14 mouse cellular contexts compared by ENCODE assay signal in genomic region chr12:10867674-10868635, GRCm38 (mm10).
DNase-seq lines count a peak whose midpoint lies in the region; ATAC-seq lines count a peak whose summit lies in the region.
"Had no signal": no experiment of that assay in that cellular context is flagged by ENCODE, and none has a peak within 500 bp of the region (broad histone marks: within the 10 kb centered on the region; RNA-seq: fewer than 3 reads in every experiment).

No protein-coding gene starts in this region.

- no peaks in the 10 kb centered on the region for H3K36me3 ChIP-seq in neural tube, embryonic 13.5 days
- H3K36me3 ChIP-seq in hindbrain, embryonic 16.5 days (ENCODE audit: control insufficient read depth, insufficient read depth, low read length): no peaks in the 10 kb centered on the region
- H3K36me3 ChIP-seq: embryonic facial prominence, embryonic 12.5 days; heart, embryonic 13.5 days; kidney, embryonic 15.5 days; lung, embryonic 15.5 days had no signal

- ATAC-seq in neural tube, embryonic 13.5 days (ENCODE audit: low read depth): peak; percentile 43
- ATAC-seq in hindbrain, embryonic 16.5 days: peak; percentile 84

- H3K27ac ChIP-seq in neural tube, embryonic 13.5 days (replicated peaks): no peak overlapping the region
- H3K27ac ChIP-seq in hindbrain, embryonic 16.5 days (ENCODE audit: low read depth, low read length): no peak overlapping the region
- H3K27ac ChIP-seq: embryonic facial prominence, embryonic 12.5 days; heart, embryonic 13.5 days; kidney, embryonic 15.5 days; lung, embryonic 15.5 days had no signal

- H3K4me1 ChIP-seq in neural tube, embryonic 13.5 days (replicated peaks): 0 out of 2 replicates have a peak, but pooled peaks cover 6% of the 10 kb centered on the region
- peaks cover 5% of the 10 kb centered on the region; the same call in 1 of the 2 replicates for H3K4me1 ChIP-seq in hindbrain, embryonic 16.5 days (ENCODE audit: control insufficient read depth, insufficient read depth, low read depth, low read length)
- H3K4me1 ChIP-seq: embryonic facial prominence, embryonic 12.5 days; heart, embryonic 13.5 days; lung, embryonic 15.5 days had no signal

- DNase-seq in cerebellum, postnatal 25 days: peak; percentile 12 to 14
- no peak for DNase-seq in cerebellum, postnatal 4 days (ENCODE audit: low spot score in 2 of 2)
- DNase-seq in neural tube, embryonic 10.5 days (ENCODE audit: extremely low spot score, low spot score): no peak
- no peak for DNase-seq in lung, postnatal 25 days (ENCODE audit: low spot score)
- DNase-seq in embryo, embryonic 10 days (ENCODE audit: low spot score): no peak
- DNase-seq: adrenal gland, postnatal 14 days; B cell, adult 2 months; gastrocnemius, postnatal 14 days had no signal

- H3K27me3 ChIP-seq in neural tube, embryonic 13.5 days: no peaks in the 10 kb centered on the region
- no peaks in the 10 kb centered on the region for H3K27me3 ChIP-seq in hindbrain, embryonic 16.5 days (replicated peaks; ENCODE audit: control insufficient read depth, insufficient read depth, low read length)
- H3K27me3 ChIP-seq: embryonic facial prominence, embryonic 12.5 days; heart, embryonic 13.5 days; kidney, embryonic 15.5 days; lung, embryonic 15.5 days had no signal

- H3K4me3 ChIP-seq in neural tube, embryonic 13.5 days: no peak overlapping the region
- no peak overlapping the region for H3K4me3 ChIP-seq in hindbrain, embryonic 16.5 days (ENCODE audit: low read length)
- H3K4me3 ChIP-seq: embryonic facial prominence, embryonic 12.5 days; heart, embryonic 13.5 days; kidney, embryonic 15.5 days; lung, embryonic 15.5 days had no signal

- H3K9ac ChIP-seq in neural tube, embryonic 13.5 days: no peak overlapping the region
- no peak overlapping the region for H3K9ac ChIP-seq in hindbrain, embryonic 16.5 days (ENCODE audit: low read depth, low read length)
- H3K9ac ChIP-seq: embryonic facial prominence, embryonic 12.5 days; heart, embryonic 13.5 days; kidney, embryonic 15.5 days; lung, embryonic 15.5 days had no signal

- no peaks in the 10 kb centered on the region for H3K9me3 ChIP-seq in neural tube, embryonic 13.5 days
- no peaks in the 10 kb centered on the region for H3K9me3 ChIP-seq in hindbrain, embryonic 16.5 days (ENCODE audit: control insufficient read depth, low read length)
- H3K9me3 ChIP-seq: embryonic facial prominence, embryonic 12.5 days; heart, embryonic 13.5 days; kidney, embryonic 15.5 days; lung, embryonic 15.5 days had no signal

- 74% methylated on average over 15 of the region's 15 CpGs for WGBS in neural tube, embryonic 13.5 days
- 64% methylated on average over 15 of the region's 15 CpGs for WGBS in hindbrain, embryonic 16.5 days

- no peak overlapping the region for H3K4me2 ChIP-seq in neural tube, embryonic 13.5 days
- no peak overlapping the region; the same call in 1 of the 2 replicates for H3K4me2 ChIP-seq in hindbrain, embryonic 16.5 days (ENCODE audit: low read length)
- H3K4me2 ChIP-seq: embryonic facial prominence, embryonic 12.5 days; heart, embryonic 13.5 days; kidney, embryonic 15.5 days; lung, embryonic 15.5 days had no signal

Comparison
In these comparisons a context has a peak if more than half of its experiments do, and no peak if none do; other contexts are left out.
1. DNase-seq: peak in cerebellum, postnatal 25 days (2 of 2); none in cerebellum, postnatal 4 days (0 of 2), neural tube, embryonic 10.5 days (single experiment), lung, postnatal 25 days (single experiment) and embryo, embryonic 10 days (single experiment).